Mouse (Mus musculus): Measurements from ENCODE around the gene Pid1.

Pid1 gene

GRCm38 (mm10) chr1:84056306-84056705 is 307.7 kb downstream of the Pid1 start:
- no peak for DNase-seq (ENCODE audit: low read depth)

DNA sequence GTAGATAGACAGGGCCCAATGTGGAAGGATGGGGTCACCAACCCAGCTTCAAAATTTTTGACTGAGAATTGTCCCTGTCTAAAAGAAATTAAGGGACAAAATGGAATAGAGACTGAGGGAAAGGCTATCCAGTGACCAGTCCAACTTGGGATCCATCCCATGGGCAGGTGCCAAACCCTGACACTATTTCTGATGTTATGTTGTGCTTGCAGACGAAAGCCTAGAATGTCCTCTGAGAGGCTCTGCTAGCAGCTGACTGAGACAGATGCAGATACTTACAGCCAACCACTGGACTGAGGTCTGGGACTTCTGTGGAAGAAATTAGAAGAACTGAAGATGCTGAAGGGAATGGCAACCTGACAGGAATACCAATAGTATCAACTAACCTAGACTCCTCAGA is 338.2 kb downstream of the Pid1 start:
- no peak for DNase-seq (ENCODE audit: low read depth)

DNA sequence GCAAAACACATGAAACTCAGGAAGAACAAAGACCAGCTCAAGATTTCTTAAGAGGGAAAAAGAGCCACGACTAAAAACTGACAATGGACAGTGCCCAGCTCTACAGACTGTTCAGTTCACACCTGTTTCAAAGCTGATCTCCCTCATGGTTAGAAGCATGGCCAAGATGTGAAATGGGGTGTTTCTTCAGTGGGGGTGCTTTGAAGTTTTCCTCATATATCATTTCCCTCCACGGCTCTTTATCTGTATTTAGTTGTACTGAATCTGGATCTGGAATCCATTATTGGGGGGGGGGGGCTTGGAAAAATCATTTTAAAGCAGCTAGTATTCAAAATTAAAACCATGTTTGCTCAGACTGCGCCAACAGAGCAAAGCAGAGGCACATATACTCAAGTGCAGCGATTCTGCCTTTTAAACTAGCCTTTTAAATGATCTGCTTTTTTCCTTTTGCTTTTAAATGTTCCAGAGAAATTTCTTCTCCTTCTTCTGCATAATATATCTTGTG is 351.1 kb downstream of the Pid1 start:
- no peak for DNase-seq (ENCODE audit: low read depth)

GRCm38 (mm10) chr1:84002630-84003029 is 361.4 kb downstream of the Pid1 start:
- no peak for DNase-seq (ENCODE audit: low read depth)

Measured in c-Kit-positive CD71-positive TER-119-negative erythroid progenitor cells, embryonic 14.5 days (primary cell).